Mouse (Mus musculus): ENCODE data around the gene Lbh. TPM values are rescaled to one million over a fixed set of nuclear protein-coding genes. Genes with fewer than 3 reads are reported as not detected.

Lbh gene
- polyA plus RNA-seq, 1 experiment = 4.9 TPM

- Histone ChIP-seq H3K27me3 (ENCODE audit: control insufficient read depth, insufficient read depth, low read length, poor library complexity, severe bottlenecking) (no peaks in the 10 kb centered on the region), H3K27ac (ENCODE audit: insufficient read depth, low read length) (no peak overlapping the region), H3K36me3 (ENCODE audit: control insufficient read depth, insufficient read depth, low read length, poor library complexity, severe bottlenecking) (no peaks in the 10 kb centered on the region), H3K9ac (ENCODE audit: low read depth, poor library complexity, severe bottlenecking) (no peak overlapping the region), H3K4me3 (ENCODE audit: low read depth, low read length) (no peak overlapping the region), H3K4me1 (ENCODE audit: control insufficient read depth, insufficient read depth, low read length) (no peaks in the 10 kb centered on the region), H3K9me3 (replicated peaks; ENCODE audit: control insufficient read depth, insufficient read depth, low read length, poor library complexity, severe bottlenecking) (peaks cover 7% of the 10 kb centered on the region; the same call in 1 of the 2 replicates)
- TF ChIP-seq CTCF (IDR thresholded peaks at IDR 0.05; ENCODE audit: low read depth, low read length) (no peak), POLR2A (IDR thresholded peaks at IDR 0.05; ENCODE audit: insufficient read depth, low read length) (no peak), EP300 (IDR thresholded peaks at IDR 0.05; ENCODE audit: insufficient read depth, low read depth, low read length) (no peak)
Measured at GRCm38 (mm10) chr17:72989025-72989424, 70.9 kb downstream of the Lbh start.

Other genes with a start within 250 kb of the Lbh start
- gene Ypel5, start 81.9 kb upstream of the Lbh start, polyA plus RNA-seq (2011; ENCODE audit: insufficient read depth, insufficient read length, low read depth, missing spikeins) = 30.6 and 34.8 TPM in 2 replicates
- gene Lclat1, start 189.7 kb downstream of the Lbh start, polyA plus RNA-seq (2011; ENCODE audit: insufficient read depth, insufficient read length, low read depth, missing spikeins) = 12.1 and 13.8 TPM in 2 replicates

Data from ES-Bruce4 (cell line).